Mouse (Mus musculus) effector memory CD4-positive, alpha-beta T cell, adult 7 months (primary cell): ENCODE results near the gene Usf1. TPM values are rescaled to one million over a fixed set of nuclear protein-coding genes. Genes with fewer than 3 reads are reported as not detected.

Experiments
- polyA plus RNA-seq: library from polyadenylated mRNA; unstranded; fragments of 100-300 nt; shearing (Covaris generic); gene quantifications from one replicate; pipeline ENCODE4 v1.2.1, GENCODE M21; 2017

Usf1 gene
- polyA plus RNA-seq, result 56.8 TPM

DNA sequence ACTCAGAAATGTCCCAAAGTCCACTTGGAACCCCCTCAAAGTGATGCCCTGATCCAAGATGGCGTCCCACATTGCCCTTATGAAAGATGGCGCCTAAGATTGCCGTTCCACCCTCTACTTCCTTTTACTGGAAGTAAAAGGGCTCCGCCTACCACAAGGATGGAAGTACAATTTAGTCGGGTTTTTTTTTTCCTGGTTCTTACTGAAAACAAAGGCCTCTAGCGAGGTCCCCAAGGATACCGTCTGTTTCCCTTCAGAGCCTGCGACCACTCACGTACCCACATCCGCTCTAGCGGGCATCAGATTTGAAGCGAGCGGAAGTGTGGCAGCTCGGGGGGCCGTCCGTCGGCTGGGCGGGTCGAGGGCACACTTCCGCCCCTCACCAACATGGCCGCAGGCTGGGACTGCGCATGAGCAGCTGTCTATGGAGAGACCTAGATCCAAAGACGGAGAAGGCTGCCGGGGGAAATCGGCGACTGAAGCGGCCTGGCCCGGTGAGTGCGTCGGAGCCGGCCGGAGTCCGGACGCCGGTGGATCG lies at the start of gene Usf1:
TSS of gene Usf1 (plus strand) at position 367 of the 538 bp plus-strand sequence.

DNA sequence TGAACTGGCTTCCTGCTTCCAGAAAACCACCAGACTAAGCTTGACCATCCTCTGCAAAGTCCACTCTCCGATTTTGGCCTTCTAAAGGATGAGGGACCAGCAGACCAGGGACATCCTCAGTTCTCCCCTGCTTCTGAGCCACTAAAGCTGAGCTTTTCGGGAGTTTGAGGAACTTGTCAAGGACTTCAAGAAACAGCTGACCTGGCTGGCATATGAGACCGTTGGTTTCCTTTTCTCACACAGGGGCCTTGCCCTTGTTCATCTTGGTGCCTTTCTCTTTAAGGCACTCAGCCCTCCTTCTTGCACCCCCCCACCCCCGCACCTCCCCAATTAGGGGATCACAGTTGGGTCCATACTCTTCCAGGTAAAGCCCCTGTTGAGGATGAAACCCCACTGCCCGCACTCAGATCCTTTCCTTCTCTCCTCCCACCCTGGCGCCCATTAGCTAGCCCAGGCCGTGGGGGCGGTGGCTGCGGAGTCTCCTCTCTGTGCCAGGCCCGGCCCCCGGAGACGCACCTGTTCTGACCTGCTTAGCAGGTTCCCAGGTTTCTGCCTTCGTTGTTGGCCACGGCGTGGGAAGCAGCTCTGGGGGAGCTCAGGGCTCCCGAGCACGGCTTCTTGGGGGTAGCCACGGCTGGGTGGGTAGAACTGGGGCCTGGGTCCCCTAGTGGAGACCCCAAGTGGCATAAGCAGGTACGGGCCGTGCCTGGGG lies 41.1 kb upstream of the Usf1 start, which contains the start of gene Nectin4:
TSS of gene Nectin4 (plus strand) at position 255 of the 712 bp plus-strand sequence.

DNA sequence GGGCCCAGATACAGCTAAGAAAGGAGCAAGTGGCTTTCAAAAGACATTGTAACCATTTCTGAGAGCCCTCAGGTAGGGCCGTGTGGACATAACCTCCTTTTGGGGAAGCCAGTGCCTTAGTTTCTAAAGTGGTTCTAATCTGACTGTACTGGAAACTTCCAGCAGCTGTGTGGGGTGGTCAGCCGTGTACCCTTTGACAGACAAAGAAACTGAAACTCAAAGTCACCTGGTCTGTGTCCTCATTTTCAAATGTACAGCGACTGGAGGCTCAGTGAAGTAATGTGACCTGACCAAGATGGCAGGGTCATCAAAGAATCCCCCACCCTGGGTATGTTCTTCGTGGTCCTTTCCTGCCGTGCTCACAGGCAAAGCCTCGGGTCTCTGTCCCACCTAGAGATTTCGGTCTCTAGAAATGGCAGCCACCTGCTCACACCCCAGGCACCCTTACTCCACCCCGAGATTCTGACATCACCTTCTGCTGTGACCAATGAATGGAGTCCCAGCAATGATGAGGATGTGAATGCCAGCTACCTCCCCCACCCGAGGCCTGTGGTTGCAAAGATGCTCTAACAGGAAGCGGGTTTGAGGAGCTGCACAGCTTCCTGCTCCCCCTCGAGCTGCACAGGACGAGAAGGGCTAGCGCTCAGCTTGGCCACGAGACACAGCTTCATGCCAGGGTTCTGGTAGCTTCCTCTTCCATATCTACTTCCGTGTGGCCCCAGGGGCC lies 22.6 kb upstream of the Usf1 start, which contains the start of gene Arhgap30:
TSS of gene Arhgap30 (plus strand) at position 579 of the 727 bp plus-strand sequence.

DNA sequence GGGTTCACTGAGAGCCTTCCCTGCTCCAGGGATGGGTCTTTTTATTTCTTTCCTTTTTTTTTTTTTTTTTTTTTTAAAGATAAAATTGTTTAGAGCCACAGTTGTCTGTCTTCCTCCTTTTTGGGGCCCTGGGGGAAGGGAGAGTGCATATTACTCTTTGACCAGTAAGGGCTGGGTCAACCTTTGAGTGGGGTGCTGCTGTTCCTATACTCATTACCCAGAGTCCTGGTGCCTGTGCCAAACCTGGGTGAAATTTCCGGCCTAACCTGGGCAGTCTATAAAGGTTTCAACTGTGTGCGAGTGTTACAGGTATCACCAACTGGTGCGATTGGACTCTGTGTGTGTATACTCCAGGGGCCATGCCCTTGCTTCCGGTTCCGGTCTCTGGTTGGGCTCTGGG lies 7.5 kb downstream of the Usf1 start, which contains the start of gene Tstd1:
TSS of gene Tstd1 (plus strand) at position 213 of the 400 bp plus-strand sequence.

DNA sequence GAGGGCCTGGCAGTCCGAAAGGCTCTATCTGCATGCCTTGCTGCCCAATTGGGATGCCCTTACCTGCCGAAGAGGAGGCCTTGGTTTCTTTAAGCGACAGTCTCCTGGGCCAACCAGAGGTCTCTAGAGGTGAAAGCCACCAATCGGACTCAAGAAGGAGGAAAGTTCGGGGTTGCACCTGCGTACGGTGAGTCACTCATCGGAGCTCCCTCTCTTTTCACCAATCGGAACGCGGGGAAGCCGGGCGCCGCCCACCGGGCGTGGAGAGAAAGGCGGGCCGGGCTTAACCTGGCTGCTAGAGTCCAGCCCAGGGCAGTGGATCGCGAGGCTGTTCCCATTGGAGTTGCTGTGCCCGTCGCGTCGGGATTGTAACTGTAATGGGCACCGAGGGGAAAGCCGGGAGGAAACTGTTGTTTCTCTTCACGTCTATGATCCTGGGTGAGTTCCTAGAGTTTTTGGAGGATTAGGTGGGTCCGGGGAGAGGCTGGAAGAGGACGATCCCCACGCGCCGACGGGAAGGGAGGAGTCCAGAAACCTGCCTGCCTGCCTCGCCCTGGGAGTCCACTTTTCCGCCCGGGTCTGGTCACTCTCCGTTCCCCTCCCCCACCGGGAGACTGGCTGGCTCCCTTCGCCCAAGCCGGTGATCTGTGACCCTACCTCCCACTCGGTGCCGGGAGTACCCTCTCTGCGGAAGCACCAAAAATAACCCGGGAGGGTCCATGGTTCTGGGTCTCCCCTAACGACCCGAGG lies 26.3 kb downstream of the Usf1 start, which contains the start of gene F11r:
TSS of gene F11r (plus strand) at position 272 of the 750 bp plus-strand sequence.

Other genes with a start within 250 kb of the Usf1 start
- gene Pcp4l1, start 215.0 kb upstream of the Usf1 start, polyA plus RNA-seq, result not detected
- 0.15 TPM for gene Nr1i3, start 197.3 kb upstream of the Usf1 start, polyA plus RNA-seq
- gene Tomm40l, start 188.8 kb upstream of the Usf1 start, polyA plus RNA-seq, result 26.0 TPM
- gene Apoa2, start 186.3 kb upstream of the Usf1 start, polyA plus RNA-seq, result not detected
- gene Fcer1g, start 176.9 kb upstream of the Usf1 start, polyA plus RNA-seq, result not detected
- gene Adamts4, start 160.9 kb upstream of the Usf1 start, polyA plus RNA-seq, result 0.69 TPM
- gene Ndufs2, start 159.9 kb upstream of the Usf1 start, polyA plus RNA-seq, result 99.2 TPM
- 44.1 TPM for gene B4galt3, start 141.0 kb upstream of the Usf1 start, polyA plus RNA-seq
- 62.5 TPM for gene Ppox, start 130.1 kb upstream of the Usf1 start, polyA plus RNA-seq
- 51.2 TPM for gene Usp21, start 123.3 kb upstream of the Usf1 start, polyA plus RNA-seq
- 55.5 TPM for gene Ufc1, start 116.3 kb upstream of the Usf1 start, polyA plus RNA-seq
- gene Dedd, start 82.2 kb upstream of the Usf1 start, polyA plus RNA-seq, result 28.1 TPM
- gene Nit1, start 65.7 kb upstream of the Usf1 start, polyA plus RNA-seq, result 26.6 TPM
- 113 TPM for gene Pfdn2, start 65.6 kb upstream of the Usf1 start, polyA plus RNA-seq
- gene Klhdc9, start 50.5 kb upstream of the Usf1 start, polyA plus RNA-seq, result not detected
- 0.24 TPM for gene Nectin4, start 41.2 kb upstream of the Usf1 start, polyA plus RNA-seq
- 148 TPM for gene Arhgap30, start 22.4 kb upstream of the Usf1 start, polyA plus RNA-seq
- not detected for gene Tstd1, start 7.6 kb downstream of the Usf1 start, polyA plus RNA-seq
- gene F11r, start 26.2 kb downstream of the Usf1 start, polyA plus RNA-seq, result 0.56 TPM
- gene Alyref2, start 92.2 kb downstream of the Usf1 start, polyA plus RNA-seq, result 5.7 TPM
- not detected for gene Itln1, start 124.0 kb downstream of the Usf1 start, polyA plus RNA-seq
- gene Cd244a, start 147.9 kb downstream of the Usf1 start, polyA plus RNA-seq, result 0.65 TPM
- 118 TPM for gene Ly9, start 196.1 kb downstream of the Usf1 start, polyA plus RNA-seq
- 73.3 TPM for gene Slamf7, start 241.7 kb downstream of the Usf1 start, polyA plus RNA-seq